Mouse (Mus musculus) embryonic facial prominence, embryonic 14.5 days (tissue): Measurements from ENCODE around the gene Cfap45. TPM values are rescaled to one million over a fixed set of nuclear protein-coding genes. Genes with fewer than 3 reads are reported as not detected.
A peak's percentile ranks its signal among the peaks of the same experiment; 100 is the strongest.

ENCODE experiments used
- ATAC-seq: fragments of 200-750 bp; cut with Nextera tagmentation; 2 replicates; pipeline ENCODE4 v1.8.0; 2017; ENCODE audit warnings: low read depth, moderate number of reproducible peaks, moderate TSS enrichment
- DNase-seq: peaks from one replicate; pipeline ENCODE4 v3.0.0-alpha.2; 2015; ENCODE audit warnings: low spot score
- H3K27ac ChIP-seq: fragments of 300-500 bp; sonication (generic); replicated peaks from 2 replicates; pipeline ENCODE4 v1.5.1; 2014; ENCODE audit warnings: low read depth, mild to moderate bottlenecking, low read length, moderate library complexity
- H3K27me3 ChIP-seq: fragments of 300-500 bp; sonication (generic); replicated peaks from 2 replicates; pipeline ENCODE4 v1.6.1; 2014; ENCODE audit warnings: low read length; ENCODE audit not compliant: control insufficient read depth, insufficient read depth
- H3K36me3 ChIP-seq: fragments of 300-500 bp; sonication (generic); 2 replicates; pipeline ENCODE4 v1.6.1; 2014; ENCODE audit warnings: low read length, mixed read lengths; ENCODE audit not compliant: control insufficient read depth, insufficient read depth
- H3K4me1 ChIP-seq: fragments of 300-500 bp; sonication (generic); 2 replicates; pipeline ENCODE4 v1.6.1; 2014; ENCODE audit warnings: antibody characterized with exemption, low read length; ENCODE audit not compliant: control insufficient read depth, insufficient read depth
- H3K4me2 ChIP-seq: fragments of 300-500 bp; sonication (generic); 2 replicates; pipeline ENCODE4 v1.6.1; 2014; ENCODE audit warnings: low read depth, mild to moderate bottlenecking, low read length, moderate library complexity, mixed read lengths
- H3K4me3 ChIP-seq: fragments of 300-500 bp; sonication (generic); 2 replicates; pipeline ENCODE4 v1.5.1; 2014; ENCODE audit warnings: low read depth, mild to moderate bottlenecking, low read length
- H3K9ac ChIP-seq: fragments of 300-500 bp; sonication (generic); 2 replicates; pipeline ENCODE4 v1.6.1; 2014; ENCODE audit warnings: low read depth, mild to moderate bottlenecking, low read length, moderate library complexity, mixed read lengths
- H3K9me3 ChIP-seq: fragments of 300-500 bp; sonication (generic); 2 replicates; pipeline ENCODE4 v1.6.1; 2016; ENCODE audit warnings: low read length; ENCODE audit not compliant: control insufficient read depth
- WGBS: fragments of 180-500 bp; shearing (Covaris S2); extraction: QIAGEN DNeasy Blood & Tissue Kit; methylation state at CpG from one replicate; pipeline ENCODE4 v1.1.7; 2014; 5-methylcytosine and 5-hydroxymethylcytosine counted together
- polyA plus RNA-seq: library from polyadenylated mRNA; unstranded; fragments of >200 nt; fragmentation: Nextera tagmentation; extraction: Ambion mirVana; gene quantifications from 2 replicates; pipeline ENCODE4 v1.2.1, GENCODE M21; 2014

Gene Cfap45
- polyA plus RNA-seq, 1 experiment from 2014 or later = 8.9 TPM

DNA sequence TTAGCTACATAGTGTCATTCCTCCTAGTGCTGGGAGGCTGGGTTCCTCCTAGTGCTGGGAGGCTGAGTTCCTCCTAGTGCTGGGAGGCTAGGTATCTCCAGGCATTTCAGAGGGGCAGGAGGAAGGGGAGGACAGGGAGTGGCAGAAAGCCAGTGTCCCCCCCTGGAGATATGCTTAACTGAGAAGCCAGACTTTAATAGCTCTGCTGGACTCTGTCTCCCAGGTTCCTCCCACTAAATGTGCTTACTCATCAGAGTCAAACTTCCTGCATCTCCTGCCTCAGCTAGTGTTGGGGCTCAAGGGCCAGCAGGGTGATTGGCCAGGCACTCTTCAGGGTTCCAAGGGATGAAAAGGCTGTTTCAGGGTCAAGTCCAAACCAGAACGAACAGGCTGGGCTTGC, 5.2 kb upstream of the Cfap45 start:
- Histone ChIP-seq H3K9me3 (peaks cover 12% of the 10 kb centered on the region), H3K27ac (no peak overlapping the region), H3K9ac (no peak overlapping the region), H3K36me3 (no peaks in the 10 kb centered on the region), H3K27me3 (no peaks in the 10 kb centered on the region), H3K4me1 (peaks cover 8% of the 10 kb centered on the region; the same call in 1 of the 2 replicates), H3K4me3 (no peak overlapping the region), H3K4me2 (no peak overlapping the region)
- DNase-seq (no peak), ATAC-seq (no peak)
- 41% methylated on average over 1 of the region's 1 CpGs for WGBS

DNA sequence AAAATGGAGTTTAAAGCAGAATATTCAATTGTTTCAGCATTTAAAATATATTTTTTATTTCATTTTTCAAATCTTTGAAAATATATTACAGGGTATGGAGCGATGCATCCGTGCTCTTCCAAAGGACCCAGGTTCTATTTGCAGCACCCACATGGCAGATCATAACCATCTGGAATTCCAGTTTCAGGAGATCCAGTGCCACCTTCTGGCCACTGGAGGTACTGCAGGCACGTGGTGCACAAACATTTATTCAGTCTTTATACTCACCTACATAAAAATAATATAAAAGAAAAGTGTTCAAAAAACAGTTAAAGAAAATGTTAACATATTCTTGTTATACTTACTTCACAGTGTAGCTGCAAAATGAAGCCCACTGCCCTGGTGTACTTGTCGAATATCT, 2.6 kb upstream of the Cfap45 start:
- no peak for ATAC-seq
- WGBS = 77% methylated on average over 4 of the region's 4 CpGs
- no peak overlapping the region for H3K4me2 ChIP-seq

DNA sequence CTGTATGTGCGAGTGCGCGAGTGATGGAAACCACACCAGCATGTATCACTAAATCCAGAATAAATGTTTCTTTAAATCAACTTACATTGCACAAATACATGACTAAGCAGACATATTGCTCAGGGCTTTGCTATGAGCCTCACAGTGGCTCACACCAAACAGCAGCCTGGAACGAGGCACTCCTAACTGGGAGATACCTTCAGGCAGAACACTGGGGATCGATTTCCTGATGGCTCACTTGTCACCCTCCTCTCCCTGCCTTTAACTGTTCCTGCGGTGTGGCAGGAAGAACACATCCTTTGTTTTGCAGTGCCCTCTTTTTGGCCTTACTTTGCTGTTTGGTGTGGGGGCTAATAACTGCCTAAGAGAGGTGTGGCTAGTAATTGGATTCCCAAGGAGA, 957 bp upstream of the Cfap45 start:
- WGBS = 52% methylated on average over 6 of the region's 6 CpGs
- no peaks in the 10 kb centered on the region for H3K36me3 ChIP-seq
- peaks cover 4% of the 10 kb centered on the region; the same call in 1 of the 2 replicates for H3K4me1 ChIP-seq
- H3K27me3 ChIP-seq = no peaks in the 10 kb centered on the region
- H3K9ac ChIP-seq = no peak overlapping the region
- no peak for DNase-seq
- H3K9me3 ChIP-seq = peaks cover 12% of the 10 kb centered on the region
- H3K27ac ChIP-seq = no peak overlapping the region
- H3K4me2 ChIP-seq = no peak overlapping the region
- no peak for ATAC-seq
- no peak overlapping the region for H3K4me3 ChIP-seq

More for the DNA sequence above, 2.6 kb upstream of the Cfap45 start:
- Histone ChIP-seq H3K27me3 (no peaks in the 10 kb centered on the region), H3K27ac (no peak overlapping the region), H3K9me3 (peaks cover 12% of the 10 kb centered on the region), H3K9ac (no peak overlapping the region), H3K4me3 (no peak overlapping the region), H3K4me1 (peaks cover 8% of the 10 kb centered on the region), H3K36me3 (no peaks in the 10 kb centered on the region)
- DNase-seq = no peak

DNA sequence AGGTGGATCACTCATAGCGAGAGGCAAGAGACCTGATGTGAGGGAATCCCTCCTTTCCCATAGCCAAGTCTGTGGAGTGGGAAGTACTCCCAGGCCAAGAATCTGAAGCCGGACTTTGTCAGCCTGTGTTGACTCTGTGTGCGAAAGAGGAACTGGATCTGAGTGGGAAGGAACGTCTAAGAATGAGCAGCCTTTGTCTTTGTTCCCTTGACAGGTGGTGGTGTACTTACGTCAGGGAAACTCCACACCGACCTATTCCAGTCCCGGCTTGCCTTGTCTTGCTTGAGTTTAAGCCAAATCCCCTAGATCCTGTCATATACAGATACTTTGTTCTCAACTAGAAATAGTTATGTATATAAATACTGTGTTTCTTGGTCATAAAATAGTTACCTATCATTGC, 1.9 kb downstream of the Cfap45 start:
- H3K36me3 ChIP-seq = no peaks in the 10 kb centered on the region
- no peaks in the 10 kb centered on the region; the same call in 1 of the 2 replicates for H3K27me3 ChIP-seq
- no peak overlapping the region for H3K4me2 ChIP-seq
- H3K27ac ChIP-seq = peak overlapping the region; percentile 69
- 48% methylated on average over 7 of the region's 7 CpGs for WGBS
- H3K4me1 ChIP-seq = peaks cover 17% of the 10 kb centered on the region
- ATAC-seq (peak; percentile 73), DNase-seq (peak; percentile 86)
- H3K9me3 ChIP-seq = peaks cover 8% of the 10 kb centered on the region
- no peak overlapping the region for H3K4me3 ChIP-seq
- H3K9ac ChIP-seq = no peak overlapping the region

DNA sequence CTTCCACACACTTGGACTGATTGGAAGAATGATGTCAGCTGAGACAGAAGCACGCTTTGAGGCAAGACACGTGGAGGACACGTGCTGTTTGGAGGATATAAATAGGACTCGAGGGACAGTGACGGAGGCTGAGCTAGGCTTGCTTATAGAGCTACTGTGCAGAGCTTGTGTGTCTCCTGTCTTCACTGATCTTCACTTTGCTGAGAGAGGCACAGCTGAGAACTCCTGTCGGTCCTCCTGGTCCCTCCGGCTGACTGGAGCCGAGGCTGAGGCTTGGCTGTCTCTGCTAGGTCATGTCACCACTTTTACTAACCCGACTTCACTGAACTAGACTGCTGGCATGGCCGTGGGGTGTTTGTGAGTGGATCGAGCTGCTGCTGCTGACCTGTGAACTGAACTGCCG, 3.1 kb downstream of the Cfap45 start:
- WGBS = 41% methylated on average over 12 of the region's 12 CpGs
- H3K9ac ChIP-seq = no peak overlapping the region
- H3K27ac ChIP-seq = no peak overlapping the region
- no peak overlapping the region for H3K4me2 ChIP-seq
- H3K9me3 ChIP-seq = no peaks in the 10 kb centered on the region
- DNase-seq (no peak), ATAC-seq (no peak)
- peaks cover 17% of the 10 kb centered on the region for H3K4me1 ChIP-seq
- no peaks in the 10 kb centered on the region for H3K36me3 ChIP-seq
- H3K4me3 ChIP-seq = no peak overlapping the region
- no peaks in the 10 kb centered on the region; the same call in 1 of the 2 replicates for H3K27me3 ChIP-seq

DNA sequence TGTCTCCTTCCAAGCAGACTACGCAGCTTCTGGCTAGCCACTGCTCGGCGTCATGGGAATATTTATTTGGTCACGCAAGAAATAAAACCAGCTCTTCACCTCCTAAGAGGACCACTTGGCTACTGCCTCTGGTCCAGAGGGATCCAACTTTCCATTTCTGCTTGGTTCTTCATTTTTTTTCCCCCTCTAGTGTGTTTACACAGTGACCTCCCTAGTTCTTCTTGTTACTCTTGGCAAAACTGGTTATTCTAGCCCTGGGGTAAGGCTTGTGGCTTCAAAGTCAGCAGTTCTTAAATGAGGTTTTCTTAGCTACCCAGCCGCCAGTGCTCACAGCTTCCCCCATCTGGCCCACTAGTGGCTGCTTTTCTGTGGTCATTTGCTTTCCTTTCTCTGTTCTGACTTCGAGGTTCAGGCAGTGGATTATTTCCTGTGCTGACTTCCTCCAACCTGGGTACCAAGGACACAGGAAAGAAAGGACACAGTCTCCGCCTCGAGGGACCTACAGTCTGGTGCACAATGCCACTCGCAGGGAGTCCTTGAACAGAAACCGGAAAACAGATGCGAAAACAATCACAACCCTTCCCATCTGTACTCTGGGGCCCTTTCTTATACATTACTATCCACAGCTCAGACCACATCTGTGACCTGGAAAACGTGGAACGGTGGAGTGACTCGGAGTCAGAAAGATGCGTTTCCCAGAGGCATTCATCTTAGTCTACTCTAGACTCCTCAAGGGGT, 4.6 kb downstream of the Cfap45 start:
- peak; percentile 88 for DNase-seq
- peak overlapping the region; percentile 37 for H3K4me2 ChIP-seq
- no peak overlapping the region for H3K9ac ChIP-seq

DNA sequence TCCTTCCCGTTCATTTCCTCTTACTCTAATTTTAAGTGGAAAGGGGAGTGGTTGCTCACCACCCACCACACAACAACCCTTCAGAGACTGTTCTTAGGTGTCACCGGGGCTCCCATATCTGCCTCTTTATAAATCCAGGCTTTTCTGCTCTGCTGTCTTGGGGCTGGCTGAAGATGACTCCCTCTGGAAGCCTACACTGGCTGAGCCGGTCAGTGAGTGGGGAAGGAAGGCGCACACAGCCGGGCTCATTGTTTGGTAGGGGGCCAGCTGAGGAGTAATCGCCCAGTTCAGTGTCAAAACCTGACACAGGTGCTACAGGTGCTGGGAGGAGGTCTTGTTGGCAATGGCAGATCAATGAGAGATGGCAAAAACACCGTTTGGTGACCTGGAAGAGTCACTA, 5.4 kb downstream of the Cfap45 start:
- H3K4me1 ChIP-seq = peaks cover 17% of the 10 kb centered on the region
- H3K4me3 ChIP-seq = no peak overlapping the region
- H3K4me2 ChIP-seq = no peak overlapping the region
- no peaks in the 10 kb centered on the region for H3K9me3 ChIP-seq
- no peaks in the 10 kb centered on the region; the same call in 1 of the 2 replicates for H3K27me3 ChIP-seq
- H3K9ac ChIP-seq = no peak overlapping the region
- H3K36me3 ChIP-seq = no peaks in the 10 kb centered on the region
- 59% methylated on average over 7 of the region's 7 CpGs for WGBS
- DNase-seq (no peak), ATAC-seq (no peak)
- no peak overlapping the region for H3K27ac ChIP-seq

More for the DNA sequence above, 4.6 kb downstream of the Cfap45 start:
- WGBS = 22% methylated on average over 15 of the region's 15 CpGs
- Histone ChIP-seq H3K4me1 (peaks cover 17% of the 10 kb centered on the region), H3K4me3 (no peak overlapping the region), H3K36me3 (no peaks in the 10 kb centered on the region), H3K9me3 (no peaks in the 10 kb centered on the region), H3K27ac (peak overlapping the region; percentile 74), H3K27me3 (no peaks in the 10 kb centered on the region; the same call in 1 of the 2 replicates)
- peak; percentile 13 for ATAC-seq

DNA sequence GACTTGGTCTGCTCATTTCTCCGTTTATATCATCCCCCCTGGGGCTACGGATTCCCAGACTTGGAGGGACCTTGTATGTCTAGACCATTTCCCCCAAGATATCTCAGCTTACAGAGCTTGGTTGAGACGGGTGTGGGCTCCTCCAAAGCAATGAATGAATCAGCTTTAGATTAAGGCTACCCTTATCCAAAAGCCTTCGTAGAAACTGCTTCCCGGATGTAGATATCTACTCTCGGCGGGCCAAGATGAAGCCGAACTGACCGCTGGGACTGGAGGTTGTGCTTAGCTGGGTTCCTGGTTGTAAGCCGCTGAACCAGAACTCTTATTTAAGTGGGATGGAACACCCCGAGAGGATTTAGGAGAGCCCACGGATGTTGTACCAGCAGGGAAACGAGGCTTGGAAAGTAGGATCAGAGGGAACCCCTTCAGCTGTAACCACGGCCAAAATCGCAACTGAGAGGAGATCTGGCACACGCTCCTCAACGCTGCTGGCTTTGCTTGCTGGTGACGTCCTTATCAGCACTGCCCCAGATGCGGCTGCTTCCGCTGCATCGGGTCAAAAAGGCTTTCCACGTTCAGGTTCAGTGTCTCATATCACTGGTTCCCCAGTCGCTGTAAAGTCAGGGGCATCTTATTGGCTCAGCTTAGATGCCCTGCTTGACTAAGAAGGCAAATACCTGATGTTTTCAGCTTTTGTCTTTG, 5.9 kb downstream of the Cfap45 start:
- H3K4me1 ChIP-seq = peaks cover 13% of the 10 kb centered on the region
- H3K27ac ChIP-seq = no peak overlapping the region
- H3K36me3 ChIP-seq = no peaks in the 10 kb centered on the region
- H3K27me3 ChIP-seq = no peaks in the 10 kb centered on the region; the same call in 1 of the 2 replicates
- no peak overlapping the region for H3K4me3 ChIP-seq
- ATAC-seq (no peak), DNase-seq (no peak)
- H3K9ac ChIP-seq = no peak overlapping the region
- WGBS = 76% methylated on average over 23 of the region's 23 CpGs
- H3K9me3 ChIP-seq = no peaks in the 10 kb centered on the region
- no peak overlapping the region for H3K4me2 ChIP-seq
